Mouse (Mus musculus) MEL (cell line): Measurements from ENCODE around the gene Pml. TPM values are rescaled to one million over a fixed set of nuclear protein-coding genes. Genes with fewer than 3 reads are reported as not detected.

Source experiments
- DNase-seq: peaks from one replicate; pipeline ENCODE4 v3.0.0; 2011; ENCODE audit warnings: low read depth, low spot score
- H3K27ac ChIP-seq: 2 replicates; pipeline ENCODE4 v1.5.1; 2012; ENCODE audit warnings: low read depth, mild to moderate bottlenecking, control low read depth, low read length, moderate library complexity; ENCODE audit not compliant: control insufficient read depth
- H3K27me3 ChIP-seq, 2 experiments: fragments of 150-350 bp in 1 of 2; sonication (generic) in 1 of 2; 2 replicates each; pipeline ENCODE4 v1.6.1; 2012; ENCODE audit warnings: low read length in 2 of 2, mild to moderate bottlenecking in 2 of 2, improper control_type of control experiment in 1 of 2, moderate library complexity in 1 of 2; ENCODE audit not compliant: insufficient read depth in 2 of 2, control insufficient read depth in 1 of 2
- H3K36me3 ChIP-seq, 2 experiments: 2 replicates each; pipeline ENCODE4 v1.6.1; 2012 to 2014; ENCODE audit warnings: low read length in 2 of 2, improper control_type of control experiment in 1 of 2, inconsistent platforms in 1 of 2, mild to moderate bottlenecking in 1 of 2; ENCODE audit not compliant: insufficient read depth in 2 of 2, control insufficient read depth in 1 of 2
- H3K4me1 ChIP-seq, 2 experiments: fragments of 150-350 bp in 1 of 2; sonication (generic) in 1 of 2; 2 replicates each; pipeline ENCODE4 v1.6.1; 2012; ENCODE audit warnings: low read length in 2 of 2, improper control_type of control experiment in 1 of 2, mild to moderate bottlenecking in 1 of 2; ENCODE audit not compliant: insufficient read depth in 2 of 2, control insufficient read depth in 1 of 2
- H3K4me3 ChIP-seq, 2 experiments: fragments of 150-350 bp in 1 of 2; sonication (generic) in 1 of 2; 2 replicates each; pipeline ENCODE4 v1.5.1; 2012; ENCODE audit warnings: low read depth in 2 of 2, low read length in 2 of 2, mild to moderate bottlenecking in 2 of 2, moderate library complexity in 2 of 2, control low read depth in 1 of 2, improper control_type of control experiment in 1 of 2; ENCODE audit not compliant: control insufficient read depth in 1 of 2, insufficient read depth in 1 of 2
- H3K79me2 ChIP-seq: 2 replicates; pipeline ENCODE4 v1.6.1; 2012; ENCODE audit warnings: mild to moderate bottlenecking, low read length, moderate library complexity; ENCODE audit not compliant: control insufficient read depth, poor library complexity, insufficient read depth
- H3K9ac ChIP-seq: 2 replicates; pipeline ENCODE4 v1.6.1; 2012; ENCODE audit warnings: low read depth, mild to moderate bottlenecking, control low read depth, low read length, moderate library complexity; ENCODE audit not compliant: control insufficient read depth, poor library complexity, severe bottlenecking
- H3K9me3 ChIP-seq: fragments of 150-350 bp; sonication (generic); replicated peaks from 2 replicates; pipeline ENCODE4 v1.6.1; 2012; ENCODE audit warnings: mild to moderate bottlenecking, low read length, improper control_type of control experiment, moderate library complexity; ENCODE audit not compliant: insufficient read depth
- BHLHE40 ChIP-seq: IDR thresholded peaks from 2 replicates; pipeline ENCODE4 v1.6.1; 2012; ENCODE audit warnings: low read depth, mild to moderate bottlenecking, inconsistent platforms, low read length, improper control_type of control experiment, borderline replicate concordance
- CHD1 ChIP-seq: IDR thresholded peaks from 2 replicates; pipeline ENCODE4 v1.6.1; 2012; ENCODE audit warnings: low read depth, mild to moderate bottlenecking, inconsistent platforms, low read length, improper control_type of control experiment
- EP300 ChIP-seq, 2 experiments: IDR thresholded peaks; 2 replicates each; pipeline ENCODE4 v1.6.1; 2011; ENCODE audit warnings: improper control_type of control experiment in 2 of 2, low read length in 2 of 2, low read depth in 1 of 2, mild to moderate bottlenecking in 1 of 2
- ETS1 ChIP-seq: IDR thresholded peaks from 2 replicates; pipeline ENCODE4 v1.6.1; 2012; ENCODE audit warnings: low read depth, mild to moderate bottlenecking, inconsistent platforms, low read length, improper control_type of control experiment, moderate library complexity
- GABPA ChIP-seq: IDR thresholded peaks from 2 replicates; pipeline ENCODE4 v1.6.1; 2012; ENCODE audit warnings: low read depth, mild to moderate bottlenecking, inconsistent platforms, low read length, improper control_type of control experiment, moderate library complexity
- GATA1 ChIP-seq: IDR thresholded peaks from 2 replicates; pipeline ENCODE4 v1.6.1; 2011; ENCODE audit warnings: low read depth, low read length, improper control_type of control experiment
- HCFC1 ChIP-seq: IDR thresholded peaks from 2 replicates; pipeline ENCODE4 v1.6.1; 2012; ENCODE audit warnings: low read depth, mild to moderate bottlenecking, inconsistent platforms, low read length, improper control_type of control experiment, moderate library complexity
- JUND ChIP-seq: IDR thresholded peaks from 2 replicates; pipeline ENCODE4 v1.6.1; 2011; ENCODE audit warnings: low read depth, mild to moderate bottlenecking, improper control_type of control experiment, low read length
- MAX ChIP-seq: IDR thresholded peaks from 2 replicates; pipeline ENCODE4 v1.6.1; 2011; ENCODE audit warnings: low read length, improper control_type of control experiment
- MXI1 ChIP-seq: IDR thresholded peaks from 2 replicates; pipeline ENCODE4 v1.6.1; 2011; ENCODE audit warnings: mild to moderate bottlenecking, low read depth, low read length, improper control_type of control experiment
- MYC ChIP-seq: IDR thresholded peaks from 2 replicates; pipeline ENCODE4 v1.6.1; 2011; ENCODE audit warnings: low read depth, mild to moderate bottlenecking, low read length, improper control_type of control experiment, moderate library complexity
- POLR2AphosphoS2 ChIP-seq: IDR thresholded peaks from 2 replicates; pipeline ENCODE4 v1.6.1; 2011; ENCODE audit warnings: low read length, improper control_type of control experiment
- RCOR1 ChIP-seq: IDR thresholded peaks from 2 replicates; pipeline ENCODE4 v1.6.1; 2012; ENCODE audit warnings: low read depth, mild to moderate bottlenecking, inconsistent platforms, low read length, improper control_type of control experiment
- TAL1 ChIP-seq: IDR thresholded peaks from 2 replicates; pipeline ENCODE4 v1.6.1; 2012; ENCODE audit warnings: mild to moderate bottlenecking, inconsistent platforms, low read length, moderate library complexity, mixed read lengths
- ZC3H11A ChIP-seq: IDR thresholded peaks from 2 replicates; pipeline ENCODE4 v1.6.1; 2012; ENCODE audit warnings: low read depth, mild to moderate bottlenecking, inconsistent platforms, low read length, improper control_type of control experiment
- polyA plus RNA-seq, 2 experiments: library from polyadenylated mRNA; stranded (reverse) in 1 of 2; unstranded in 1 of 2; fragments of >175 nt in 1 of 2; fragments of >200 nt in 1 of 2; gene quantifications; 2 replicates each; pipeline versions ENCODE4 v1.2.1 to v1.2.4; 2012; ENCODE audit warnings: low replicate concordance in 2 of 2, low read depth in 1 of 2; ENCODE audit not compliant: insufficient read length in 2 of 2, insufficient read depth in 1 of 2, missing spikeins in 1 of 2
- total RNA-seq: library from RNA; depleted of rRNA; stranded (reverse); fragments of 300-350 nt; gene quantifications from 2 replicates; pipeline ENCODE4 v1.2.3, GENCODE M21; 2012

The Pml gene
- total and polyA plus RNA-seq, 3 experiments, result 25.2 to 56.6 TPM; not detected in 1

- Histone ChIP-seq H3K36me3 (no peaks in the 10 kb centered on the region), H3K27ac (no peak overlapping the region), H3K9me3 (no peaks in the 10 kb centered on the region), H3K9ac (no peak overlapping the region), H3K4me3 (no peak overlapping the region), H3K79me2 (no peaks in the 10 kb centered on the region), H3K27me3 (no peaks in the 10 kb centered on the region), H3K4me1 (peaks cover 0 to 4% of the 10 kb centered on the region in 2 experiments; a peak in 2 of 4 replicates)
- TF ChIP-seq GABPA, result no peak
- TF ChIP-seq TAL1, result no peak
- no peak for TF ChIP-seq BHLHE40
- TF ChIP-seq HCFC1, result no peak
- no peak for TF ChIP-seq MAX
- no peak for TF ChIP-seq RCOR1
- TF ChIP-seq ZC3H11A, result no peak
- DNase-seq, result no peak
Measured at GRCm38 (mm10) chr9:58201861-58202549, 47.6 kb downstream of the Pml start.

GRCm38 (mm10) chr9:58201091-58201842 lies 48.3 kb downstream of the Pml start:
- Histone ChIP-seq H3K9ac (no peak overlapping the region), H3K4me3 (no peak overlapping the region), H3K27me3 (no peaks in the 10 kb centered on the region), H3K27ac (no peak overlapping the region), H3K79me2 (no peaks in the 10 kb centered on the region), H3K9me3 (no peaks in the 10 kb centered on the region), H3K36me3 (no peaks in the 10 kb centered on the region), H3K4me1 (peaks cover 0 to 3% of the 10 kb centered on the region in 2 experiments; a peak in 1 of 4 replicates)
- DNase-seq, result no peak
- TF ChIP-seq MAX, result no peak

GRCm38 (mm10) chr9:58200270-58201090 lies 49.1 kb downstream of the Pml start:
- Histone ChIP-seq H3K4me3 (no peak overlapping the region), H3K79me2 (no peaks in the 10 kb centered on the region), H3K4me1 (peaks cover 0 to 3% of the 10 kb centered on the region in 2 experiments; a peak in 1 of 4 replicates), H3K27me3 (no peaks in the 10 kb centered on the region), H3K9me3 (no peaks in the 10 kb centered on the region), H3K36me3 (no peaks in the 10 kb centered on the region), H3K27ac (no peak overlapping the region), H3K9ac (no peak overlapping the region)
- DNase-seq, result no peak
- no peak for TF ChIP-seq EP300 (IDR thresholded peaks at IDR 0.05; ENCODE audit: low read depth in 1 of 2, low read length in 2 of 2)
- no peak for TF ChIP-seq RCOR1
- TF ChIP-seq GABPA, result no peak
- TF ChIP-seq CHD1, result no peak
- TF ChIP-seq MXI1, result no peak
- no peak for TF ChIP-seq ETS1
- no peak for TF ChIP-seq GATA1
- no peak for TF ChIP-seq JUND
- no peak for TF ChIP-seq MYC
- TF ChIP-seq ZC3H11A, result no peak
- no peak for TF ChIP-seq POLR2AphosphoS2
